Mouse (Mus musculus) stomach, embryonic 14.5 days (tissue): ENCODE data around the gene Ppard. TPM values are rescaled to one million over a fixed set of nuclear protein-coding genes. Genes with fewer than 3 reads are reported as not detected.

ENCODE experiments used
- ATAC-seq: fragments of 200-750 bp; cut with Nextera tagmentation; 2 replicates; pipeline ENCODE4 v1.8.0; 2017; ENCODE audit warnings: low read depth, moderate TSS enrichment; ENCODE audit not compliant: insufficient number of reproducible peaks, insufficient read depth, low FRiP score
- H3K27ac ChIP-seq: fragments of 300-500 bp; sonication (generic); 2 replicates; pipeline ENCODE4 v1.5.1; 2014; ENCODE audit warnings: mild to moderate bottlenecking, low read length, moderate library complexity, mixed read lengths
- H3K27me3 ChIP-seq: fragments of 300-500 bp; sonication (generic); 2 replicates; pipeline ENCODE4 v1.6.1; 2014; ENCODE audit warnings: low read length, control low read depth, mixed read lengths; ENCODE audit not compliant: control insufficient read depth, insufficient read depth
- H3K36me3 ChIP-seq: fragments of 300-500 bp; sonication (generic); 2 replicates; pipeline ENCODE4 v1.6.1; 2014; ENCODE audit warnings: mild to moderate bottlenecking, control low read depth, low read length, moderate library complexity, mixed read lengths; ENCODE audit not compliant: control insufficient read depth, insufficient read depth
- H3K4me1 ChIP-seq: fragments of 300-500 bp; sonication (generic); 2 replicates; pipeline ENCODE4 v1.6.1; 2014; ENCODE audit warnings: low read length, control low read depth, mixed read lengths; ENCODE audit not compliant: control insufficient read depth, insufficient read depth
- H3K4me2 ChIP-seq: fragments of 300-500 bp; sonication (generic); replicated peaks from 2 replicates; pipeline ENCODE4 v1.6.1; 2014; ENCODE audit warnings: low read depth, low read length, control low read depth
- H3K4me3 ChIP-seq: fragments of 300-500 bp; sonication (generic); 2 replicates; pipeline ENCODE4 v1.5.1; 2014; ENCODE audit warnings: low read depth, low read length, control low read depth
- H3K9ac ChIP-seq: fragments of 300-500 bp; sonication (generic); replicated peaks from 2 replicates; pipeline ENCODE4 v1.6.1; 2014; ENCODE audit warnings: low read depth, mild to moderate bottlenecking, control low read depth, low read length, moderate library complexity, mixed read lengths
- H3K9me3 ChIP-seq: fragments of 300-500 bp; sonication (generic); 2 replicates; pipeline ENCODE4 v1.6.1; 2016; ENCODE audit warnings: low read depth, low read length, control low read depth; ENCODE audit not compliant: control insufficient read depth
- WGBS: fragments of 180-500 bp; shearing (Covaris S2); extraction: QIAGEN DNeasy Blood & Tissue Kit; methylation state at CpG from one replicate; pipeline ENCODE4 v1.1.7; 2014; 5-methylcytosine and 5-hydroxymethylcytosine counted together
- polyA plus RNA-seq: library from polyadenylated mRNA; unstranded; fragments of >200 nt; fragmentation: Nextera tagmentation; extraction: Ambion mirVana; gene quantifications from 2 replicates; pipeline ENCODE4 v1.2.1, GENCODE M21; 2014

Ppard gene
- polyA plus RNA-seq, 1 experiment from 2014 or later: 3.4 TPM

DNA sequence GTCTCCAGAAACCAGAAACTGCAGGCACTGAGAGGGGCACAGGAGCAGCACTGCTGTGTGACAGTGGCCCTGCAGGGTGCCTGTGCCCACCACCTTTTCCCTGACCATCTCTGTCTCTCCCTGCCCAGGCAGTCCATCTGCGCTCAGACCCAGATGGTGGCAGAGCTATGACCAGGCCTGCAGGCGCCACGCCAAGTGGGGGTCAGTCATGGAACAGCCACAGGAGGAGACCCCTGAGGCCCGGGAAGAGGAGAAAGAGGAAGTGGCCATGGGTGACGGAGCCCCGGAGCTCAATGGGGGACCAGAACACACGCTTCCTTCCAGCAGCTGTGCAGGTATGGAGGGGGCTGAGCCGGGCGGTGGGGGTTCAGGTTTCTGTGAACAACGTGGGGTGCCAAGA is 53.6 kb downstream of the Ppard start:
- peaks cover 13% of the 10 kb centered on the region; the same call in 1 of the 2 replicates for H3K4me1 ChIP-seq

GRCm38 (mm10) chr17:28286964-28287363 is 54.5 kb downstream of the Ppard start:
- no peaks in the 10 kb centered on the region; the same call in 1 of the 2 replicates for H3K36me3 ChIP-seq
- no peak for ATAC-seq
- H3K9ac ChIP-seq: no peak overlapping the region
- H3K4me2 ChIP-seq: no peak overlapping the region
- peaks cover 12% of the 10 kb centered on the region; the same call in 1 of the 2 replicates for H3K4me1 ChIP-seq
- no peak overlapping the region for H3K4me3 ChIP-seq
- 53% methylated on average over 5 of the region's 5 CpGs for WGBS
- H3K27ac ChIP-seq: no peak overlapping the region
- no peaks in the 10 kb centered on the region for H3K9me3 ChIP-seq
- H3K27me3 ChIP-seq: no peaks in the 10 kb centered on the region

More for the DNA sequence above, 53.6 kb downstream of the Ppard start:
- 85% methylated on average over 10 of the region's 10 CpGs for WGBS
- Histone ChIP-seq H3K36me3 (no peaks in the 10 kb centered on the region; the same call in 1 of the 2 replicates), H3K9me3 (no peaks in the 10 kb centered on the region), H3K27ac (no peak overlapping the region), H3K4me3 (no peak overlapping the region), H3K9ac (no peak overlapping the region), H3K27me3 (no peaks in the 10 kb centered on the region), H3K4me2 (no peak overlapping the region)
- no peak for ATAC-seq

- WGBS: 72% methylated on average over 8 of the region's 8 CpGs
- Histone ChIP-seq H3K27ac (no peak overlapping the region), H3K27me3 (no peaks in the 10 kb centered on the region), H3K4me3 (no peak overlapping the region), H3K4me1 (peaks cover 12% of the 10 kb centered on the region; the same call in 1 of the 2 replicates), H3K9me3 (no peaks in the 10 kb centered on the region), H3K36me3 (no peaks in the 10 kb centered on the region; the same call in 1 of the 2 replicates), H3K9ac (no peak overlapping the region), H3K4me2 (no peak overlapping the region)
- no peak for ATAC-seq
Measured at GRCm38 (mm10) chr17:28287578-28287977, 55.1 kb downstream of the Ppard start.

- Histone ChIP-seq H3K27me3 (no peaks in the 10 kb centered on the region), H3K4me3 (no peak overlapping the region), H3K9me3 (no peaks in the 10 kb centered on the region), H3K4me2 (no peak overlapping the region), H3K4me1 (peaks cover 12% of the 10 kb centered on the region; the same call in 1 of the 2 replicates), H3K9ac (no peak overlapping the region), H3K36me3 (no peaks in the 10 kb centered on the region; the same call in 1 of the 2 replicates), H3K27ac (no peak overlapping the region)
- 60% methylated on average over 5 of the region's 5 CpGs for WGBS
- ATAC-seq: no peak
Measured at GRCm38 (mm10) chr17:28287980-28288379, 55.5 kb downstream of the Ppard start.

GRCm38 (mm10) chr17:28290262-28290661 is 57.8 kb downstream of the Ppard start:
- ATAC-seq: no peak
- Histone ChIP-seq H3K27me3 (no peaks in the 10 kb centered on the region), H3K9me3 (no peaks in the 10 kb centered on the region), H3K36me3 (no peaks in the 10 kb centered on the region; the same call in 1 of the 2 replicates), H3K4me2 (no peak overlapping the region), H3K4me3 (no peak overlapping the region), H3K9ac (no peak overlapping the region), H3K27ac (no peak overlapping the region; the same call in 1 of the 2 replicates), H3K4me1 (peaks cover 14% of the 10 kb centered on the region; the same call in 1 of the 2 replicates)
- 72% methylated on average over 3 of the region's 3 CpGs for whole genome bisulfite sequencing

GRCm38 (mm10) chr17:28290671-28291070 is 58.2 kb downstream of the Ppard start:
- Histone ChIP-seq H3K36me3 (no peaks in the 10 kb centered on the region; the same call in 1 of the 2 replicates), H3K27ac (no peak overlapping the region; the same call in 1 of the 2 replicates), H3K4me3 (no peak overlapping the region), H3K27me3 (no peaks in the 10 kb centered on the region), H3K9me3 (no peaks in the 10 kb centered on the region), H3K4me2 (no peak overlapping the region), H3K4me1 (peaks cover 15% of the 10 kb centered on the region; the same call in 1 of the 2 replicates), H3K9ac (no peak overlapping the region)
- 66% methylated on average over 11 of the region's 11 CpGs for WGBS
- ATAC-seq: peak; percentile 24; the same call in 1 of the 2 replicates

DNA sequence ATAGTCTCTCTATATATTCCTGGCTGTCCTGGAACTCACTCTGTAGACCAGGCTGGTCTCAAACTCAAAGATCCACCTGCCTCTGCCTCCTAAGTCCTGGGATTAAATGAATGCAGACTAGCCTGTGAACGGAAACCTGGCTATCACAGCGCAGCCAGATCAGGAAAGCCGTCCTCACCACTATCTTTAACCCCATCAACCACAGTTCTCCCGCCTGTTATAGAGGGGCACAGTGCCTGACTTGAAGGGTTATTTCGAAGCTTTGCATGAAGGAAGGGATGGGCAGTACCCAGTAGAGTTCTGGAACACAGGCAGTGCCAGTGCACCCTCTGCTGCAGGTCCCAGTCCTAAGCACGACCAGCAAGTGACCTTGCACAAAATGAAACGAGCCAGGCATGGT is 58.8 kb downstream of the Ppard start:
- H3K9ac ChIP-seq: no peak overlapping the region
- no peaks in the 10 kb centered on the region; the same call in 1 of the 2 replicates for H3K36me3 ChIP-seq
- WGBS: 77% methylated on average over 7 of the region's 7 CpGs
- no peak overlapping the region for H3K27ac ChIP-seq
- H3K4me3 ChIP-seq: no peak overlapping the region
- H3K4me1 ChIP-seq: peaks cover 15% of the 10 kb centered on the region; the same call in 1 of the 2 replicates
- H3K4me2 ChIP-seq: no peak overlapping the region
- ATAC-seq: no peak
- no peaks in the 10 kb centered on the region for H3K9me3 ChIP-seq
- H3K27me3 ChIP-seq: no peaks in the 10 kb centered on the region

DNA sequence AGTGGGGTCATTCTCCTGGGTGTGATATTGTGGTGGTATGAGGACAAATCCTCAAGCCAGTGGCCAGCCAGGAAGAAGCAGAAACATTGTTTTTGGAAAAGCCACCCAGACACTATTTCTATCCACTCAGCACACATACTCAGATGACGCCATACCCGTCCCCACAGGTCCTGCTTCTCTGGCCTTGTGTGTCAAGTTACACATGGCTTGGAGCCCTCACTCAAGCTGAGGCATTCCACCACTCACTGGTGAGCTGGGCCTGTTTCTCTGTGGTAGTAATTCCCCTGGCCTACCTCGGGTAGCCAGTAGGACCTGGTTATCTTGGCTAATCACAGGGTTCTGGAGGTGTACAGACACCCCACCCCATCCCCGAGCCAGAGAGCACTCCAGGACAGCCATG is 61.2 kb downstream of the Ppard start:
- Histone ChIP-seq H3K4me1 (peaks cover 10% of the 10 kb centered on the region; the same call in 1 of the 2 replicates), H3K9me3 (no peaks in the 10 kb centered on the region), H3K4me2 (no peak overlapping the region), H3K36me3 (peaks cover 4% of the 10 kb centered on the region; the same call in 1 of the 2 replicates), H3K27me3 (no peaks in the 10 kb centered on the region), H3K9ac (no peak overlapping the region), H3K4me3 (no peak overlapping the region), H3K27ac (no peak overlapping the region)
- no peak for ATAC-seq
- WGBS: 70% methylated on average over 4 of the region's 4 CpGs
